Mouse (Mus musculus): Measurements from ENCODE around the gene Lmx1a. TPM values are rescaled to one million over a fixed set of nuclear protein-coding genes. Genes with fewer than 3 reads are reported as not detected.

Lmx1a gene
- polyA plus RNA-seq, 1 experiment from 2014 or later: 15.0 TPM

DNA sequence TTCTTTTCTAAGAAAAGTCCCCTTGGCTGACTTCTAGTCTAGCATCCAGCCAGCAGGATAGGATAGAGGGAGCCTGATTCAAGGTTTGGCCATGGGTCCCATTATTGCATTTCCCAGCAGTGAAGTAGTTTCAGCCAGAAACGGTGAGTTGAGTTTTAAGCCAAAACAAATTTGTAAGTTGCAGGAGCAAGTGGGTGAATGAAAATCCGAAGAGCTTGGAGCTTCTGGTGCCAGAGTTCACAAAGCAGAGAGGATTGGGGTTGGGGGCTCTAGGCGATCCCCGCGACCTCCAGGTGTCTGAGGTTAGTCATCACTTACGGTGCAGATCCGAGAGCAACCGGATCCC, 1.1 kb upstream of the Lmx1a start:
- H3K27ac ChIP-seq: peak overlapping the region; percentile 77
- peak overlapping the region; percentile 71 for H3K4me2 ChIP-seq (replicated peaks)
- H3K4me3 ChIP-seq (replicated peaks): peak overlapping the region; percentile 49
- H3K4me1 ChIP-seq (replicated peaks): peaks cover 32% of the 10 kb centered on the region
- H3K9ac ChIP-seq (replicated peaks): peak overlapping the region; percentile 68; the same call in 1 of the 2 replicates
- no peaks in the 10 kb centered on the region for H3K36me3 ChIP-seq
- ATAC-seq: no peak
- H3K27me3 ChIP-seq: peaks cover 72% of the 10 kb centered on the region
- WGBS: 1% methylated on average over 8 of the region's 8 CpGs
- peaks cover 5% of the 10 kb centered on the region; the same call in 1 of the 2 replicates for H3K9me3 ChIP-seq

DNA sequence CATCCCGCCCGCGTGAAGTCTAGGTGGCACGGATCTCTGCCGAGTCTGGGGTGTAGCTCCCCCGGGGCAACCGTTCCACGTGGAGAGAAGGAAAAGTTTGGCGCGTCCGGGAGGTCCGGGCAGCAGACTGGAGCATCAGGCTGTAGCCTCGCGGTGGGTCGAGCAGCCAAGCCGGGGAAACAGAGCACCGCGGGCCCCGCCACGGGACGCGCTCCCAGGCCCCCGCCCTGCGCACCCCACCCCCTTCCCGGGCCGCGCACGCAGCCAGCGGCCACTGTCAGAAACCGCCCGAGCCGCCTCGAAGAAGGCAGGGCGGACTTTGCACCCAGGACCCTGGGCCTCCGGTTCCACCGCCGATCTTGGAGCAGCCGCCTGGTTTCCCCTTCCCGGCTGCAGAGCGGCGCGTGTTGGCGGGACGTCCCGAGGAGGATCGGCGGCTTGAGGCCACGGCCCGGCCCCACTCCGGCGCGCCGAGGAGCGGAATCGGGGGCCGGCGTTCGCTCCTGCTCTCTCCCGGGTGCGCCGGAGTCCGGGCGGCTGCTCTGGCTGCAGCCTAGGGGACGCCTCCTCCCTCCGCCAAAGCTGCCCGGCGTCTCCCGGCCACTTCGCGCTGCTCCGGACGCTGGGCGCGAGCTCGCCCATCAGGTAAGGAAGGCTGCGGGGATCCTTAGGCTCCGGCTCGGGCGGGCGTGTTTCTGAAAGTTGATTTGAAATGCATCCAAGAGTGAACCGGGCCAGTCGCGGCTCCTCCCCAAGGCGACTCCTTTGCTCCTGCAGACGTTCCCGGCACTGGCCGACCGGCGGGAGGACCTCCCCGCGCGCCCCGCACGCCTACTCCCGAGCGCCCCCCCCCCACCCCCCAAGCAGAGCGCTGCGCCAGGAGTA, 448 bp upstream of the Lmx1a start:
- peak; percentile 66 for ATAC-seq
- WGBS: under 1% methylated on average over 92 of the region's 98 CpGs
- H3K4me1 ChIP-seq (replicated peaks): peaks cover 32% of the 10 kb centered on the region
- peaks cover 5% of the 10 kb centered on the region; the same call in 1 of the 2 replicates for H3K9me3 ChIP-seq
- H3K4me2 ChIP-seq (replicated peaks): peak overlapping the region; percentile 71
- H3K9ac ChIP-seq (replicated peaks): peak overlapping the region; percentile 68
- peaks cover 76% of the 10 kb centered on the region for H3K27me3 ChIP-seq
- peak overlapping the region; percentile 49 for H3K4me3 ChIP-seq (replicated peaks)
- H3K27ac ChIP-seq: peak overlapping the region; percentile 77
- H3K36me3 ChIP-seq: no peaks in the 10 kb centered on the region

DNA sequence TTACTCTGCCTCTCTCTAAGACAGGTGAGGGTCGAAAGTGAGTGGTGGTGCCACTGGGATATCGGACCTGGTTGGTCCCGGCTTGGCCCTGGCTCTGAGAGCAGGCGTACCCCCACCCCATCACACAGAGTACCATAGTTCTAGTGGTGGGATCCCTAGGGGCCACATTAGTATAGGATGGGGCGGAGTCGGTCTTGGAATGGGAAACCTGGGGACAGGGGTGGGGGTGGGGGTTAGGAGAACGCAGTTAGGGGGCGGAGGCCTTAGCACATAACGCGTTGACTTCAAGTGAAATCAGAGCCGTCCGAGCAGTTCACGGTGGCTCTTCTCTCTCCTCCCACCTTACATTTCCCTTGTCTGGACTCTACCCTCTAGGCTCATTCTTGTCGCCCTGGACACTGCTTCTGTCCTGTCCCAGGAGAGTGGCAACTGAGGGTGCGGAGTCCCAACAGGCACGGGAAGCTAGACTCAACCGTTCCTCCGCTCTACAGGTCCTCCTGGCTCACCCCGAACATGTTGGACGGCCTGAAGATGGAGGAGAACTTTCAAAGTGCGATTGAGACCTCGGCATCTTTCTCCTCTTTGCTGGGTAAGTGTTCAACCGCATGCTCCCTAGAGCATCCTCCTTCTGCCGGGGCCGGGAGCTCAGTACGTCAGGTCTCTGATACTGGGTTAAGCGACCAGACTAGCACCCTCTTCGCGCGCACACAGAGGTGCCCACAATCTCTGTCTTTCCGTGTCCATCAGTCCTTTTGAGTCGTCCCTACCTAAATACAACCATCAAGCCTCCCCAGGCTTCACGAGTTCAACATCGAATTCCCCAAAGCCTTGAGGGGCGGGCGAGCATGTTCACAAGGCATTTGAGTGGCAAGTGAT, 463 bp downstream of the Lmx1a start:
- Histone ChIP-seq H3K4me2 (replicated peaks) (peak overlapping the region; percentile 71), H3K9me3 (peaks cover 3% of the 10 kb centered on the region; the same call in 1 of the 2 replicates), H3K27me3 (peaks cover 85% of the 10 kb centered on the region), H3K9ac (replicated peaks) (peak overlapping the region; percentile 68), H3K4me1 (replicated peaks) (peaks cover 32% of the 10 kb centered on the region), H3K36me3 (no peaks in the 10 kb centered on the region), H3K4me3 (replicated peaks) (peak overlapping the region; percentile 49), H3K27ac (peak overlapping the region; percentile 77)
- 2% methylated on average over 36 of the region's 36 CpGs for WGBS
- peak; percentile 79 for ATAC-seq

DNA sequence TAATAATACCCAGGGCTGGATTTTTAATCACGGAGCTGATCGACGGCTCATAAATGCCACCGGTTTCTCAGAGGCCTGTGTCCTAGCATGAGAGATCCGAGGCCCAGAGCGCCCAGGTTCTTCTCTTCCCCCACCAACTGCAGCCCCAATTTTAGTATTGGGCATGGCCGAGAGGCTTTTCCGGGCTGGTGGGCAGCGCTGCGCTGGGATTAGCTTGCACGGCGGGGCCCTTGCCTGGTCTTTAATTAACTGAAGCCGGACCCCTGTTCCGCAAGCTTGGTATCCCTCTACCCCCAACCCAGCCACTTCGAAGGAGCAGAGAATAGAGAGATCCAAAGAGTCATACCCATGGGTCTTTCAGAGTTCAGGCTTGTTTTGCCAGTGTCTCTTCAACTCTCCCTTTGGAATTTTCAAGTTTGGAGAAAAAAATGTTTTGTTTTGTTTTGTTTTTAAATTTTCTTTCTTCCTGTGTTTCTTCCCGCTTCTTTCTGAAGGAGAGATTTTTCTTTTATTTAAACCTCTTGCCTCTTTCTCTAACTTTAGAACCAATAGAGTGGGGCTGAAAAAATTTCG, 1.2 kb downstream of the Lmx1a start:
- peak overlapping the region; percentile 77 for H3K27ac ChIP-seq
- H3K4me2 ChIP-seq (replicated peaks): peak overlapping the region; percentile 29; the same call in 1 of the 2 replicates
- ATAC-seq: no peak
- H3K36me3 ChIP-seq: no peaks in the 10 kb centered on the region
- WGBS: under 1% methylated on average over 17 of the region's 17 CpGs
- peak overlapping the region; percentile 68; the same call in 1 of the 2 replicates for H3K9ac ChIP-seq (replicated peaks)
- peaks cover 32% of the 10 kb centered on the region for H3K4me1 ChIP-seq (replicated peaks)
- peaks cover 92% of the 10 kb centered on the region for H3K27me3 ChIP-seq
- no peaks in the 10 kb centered on the region for H3K9me3 ChIP-seq
- H3K4me3 ChIP-seq (replicated peaks): peak overlapping the region; percentile 49

DNA sequence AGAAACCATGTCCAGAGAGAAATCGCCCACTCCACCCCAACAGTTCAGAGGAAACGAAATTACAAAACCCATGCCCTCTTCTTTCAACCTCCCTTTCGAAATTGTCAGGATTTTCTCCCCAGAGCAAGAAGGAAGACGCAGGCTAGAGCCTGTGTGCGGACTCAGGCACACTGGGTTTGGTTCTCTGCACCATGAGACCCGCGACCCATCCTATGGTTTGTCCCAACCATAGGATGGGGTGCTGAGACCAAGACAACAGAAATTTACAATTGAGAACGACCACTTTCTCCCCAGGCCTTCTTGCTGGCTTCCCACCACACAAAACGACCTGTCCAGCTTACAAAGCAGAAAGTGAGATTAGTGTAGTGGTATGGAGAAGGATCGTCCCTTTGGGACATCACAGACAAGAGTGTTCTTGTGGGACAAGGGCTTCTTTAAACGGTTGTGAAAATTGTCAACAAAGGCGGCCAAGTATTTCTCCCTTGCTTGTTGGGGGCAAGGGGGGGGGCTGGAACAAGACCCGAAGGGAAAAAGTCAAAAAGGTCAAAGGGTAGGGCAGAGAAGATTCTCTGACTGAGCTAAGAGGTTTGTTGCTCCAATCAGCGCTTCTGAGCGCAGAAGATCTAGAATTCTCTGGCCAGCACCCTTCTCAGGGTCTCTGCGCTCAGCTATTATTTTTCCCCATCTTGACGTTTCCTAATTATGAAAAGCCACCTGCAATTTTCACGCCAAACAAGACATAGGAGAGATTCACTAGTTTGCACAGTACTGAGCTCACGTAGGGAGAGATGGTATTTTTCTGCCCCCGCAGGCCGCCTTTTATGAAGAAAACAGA, 1.9 kb downstream of the Lmx1a start:
- H3K4me3 ChIP-seq (replicated peaks): peak overlapping the region; percentile 49
- H3K27ac ChIP-seq: peak overlapping the region; percentile 35; the same call in 1 of the 2 replicates
- 2% methylated on average over 21 of the region's 21 CpGs for WGBS
- ATAC-seq: no peak
- no peaks in the 10 kb centered on the region for H3K9me3 ChIP-seq
- peaks cover 32% of the 10 kb centered on the region for H3K4me1 ChIP-seq (replicated peaks)
- H3K27me3 ChIP-seq: peaks cover 95% of the 10 kb centered on the region
- peak overlapping the region; percentile 29 for H3K4me2 ChIP-seq (replicated peaks)
- peak overlapping the region; percentile 37 for H3K9ac ChIP-seq (replicated peaks)
- no peaks in the 10 kb centered on the region for H3K36me3 ChIP-seq

DNA sequence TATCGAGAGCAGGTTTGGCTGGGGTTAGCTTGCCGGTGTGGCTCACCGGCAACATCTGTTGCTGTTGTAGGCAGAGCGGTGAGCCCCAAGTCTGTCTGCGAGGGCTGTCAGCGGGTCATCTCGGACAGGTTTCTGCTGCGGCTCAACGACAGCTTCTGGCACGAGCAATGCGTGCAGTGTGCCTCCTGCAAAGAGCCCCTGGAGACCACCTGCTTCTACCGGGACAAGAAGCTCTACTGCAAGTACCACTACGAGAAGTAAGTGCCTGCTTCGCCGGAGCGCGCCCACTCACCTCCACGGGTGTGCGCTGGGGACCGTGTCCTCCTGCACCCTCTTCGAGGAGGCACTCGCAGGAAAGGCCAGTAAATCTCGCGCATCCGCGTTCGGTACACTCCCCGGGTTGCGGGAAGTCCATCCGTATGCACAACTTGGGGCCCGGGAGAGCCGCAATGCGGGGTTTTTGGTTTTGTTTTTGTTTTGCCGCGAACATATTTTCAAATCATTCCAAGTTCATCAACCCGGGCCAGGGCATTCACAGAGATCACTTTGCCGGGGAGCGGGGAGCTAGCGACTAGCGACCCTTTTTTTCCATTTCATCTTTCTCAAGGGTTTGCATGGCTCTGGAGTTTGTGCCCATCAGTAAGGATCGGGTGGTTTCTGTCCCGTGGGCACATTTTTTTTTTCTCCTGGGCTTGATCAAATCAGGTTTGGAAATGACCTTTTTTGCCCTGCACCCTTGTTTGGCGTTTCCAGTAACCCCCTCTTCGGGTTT, 3.1 kb downstream of the Lmx1a start:
- no peaks in the 10 kb centered on the region for H3K36me3 ChIP-seq
- no peaks in the 10 kb centered on the region for H3K9me3 ChIP-seq
- peak overlapping the region; percentile 40 for H3K4me2 ChIP-seq (replicated peaks)
- under 1% methylated on average over 44 of the region's 44 CpGs for WGBS
- ATAC-seq: no peak
- peaks cover 32% of the 10 kb centered on the region for H3K4me1 ChIP-seq (replicated peaks)
- H3K9ac ChIP-seq (replicated peaks): peak overlapping the region; percentile 61
- H3K4me3 ChIP-seq (replicated peaks): peak overlapping the region; percentile 49
- peaks cover 95% of the 10 kb centered on the region for H3K27me3 ChIP-seq
- H3K27ac ChIP-seq: peak overlapping the region; percentile 67

DNA sequence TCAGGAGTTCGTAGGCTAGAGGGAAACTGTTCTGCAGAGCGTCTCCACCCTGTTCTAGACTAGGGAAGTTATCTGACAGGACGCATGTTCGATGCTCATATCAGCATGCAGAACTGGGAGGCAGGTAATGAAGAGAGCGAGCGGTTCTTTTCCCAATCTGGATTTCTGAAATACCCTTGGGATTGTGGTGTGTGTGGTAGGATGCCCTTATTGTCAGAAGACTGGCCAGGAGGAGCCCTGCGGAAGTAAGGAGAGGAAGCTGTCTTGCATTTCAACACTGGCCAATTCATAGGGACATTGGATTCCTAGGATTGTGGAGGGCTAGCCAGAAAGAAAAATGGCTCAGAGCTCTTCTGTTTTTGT, 3.6 kb downstream of the Lmx1a start:
- Histone ChIP-seq H3K4me3 (replicated peaks) (peak overlapping the region; percentile 49), H3K27ac (peak overlapping the region; percentile 67), H3K36me3 (no peaks in the 10 kb centered on the region), H3K9me3 (no peaks in the 10 kb centered on the region), H3K4me2 (replicated peaks) (peak overlapping the region; percentile 40), H3K27me3 (peaks cover 91% of the 10 kb centered on the region), H3K9ac (replicated peaks) (peak overlapping the region; percentile 61), H3K4me1 (replicated peaks) (peaks cover 32% of the 10 kb centered on the region)
- under 1% methylated on average over 7 of the region's 7 CpGs for WGBS
- no peak for ATAC-seq

DNA sequence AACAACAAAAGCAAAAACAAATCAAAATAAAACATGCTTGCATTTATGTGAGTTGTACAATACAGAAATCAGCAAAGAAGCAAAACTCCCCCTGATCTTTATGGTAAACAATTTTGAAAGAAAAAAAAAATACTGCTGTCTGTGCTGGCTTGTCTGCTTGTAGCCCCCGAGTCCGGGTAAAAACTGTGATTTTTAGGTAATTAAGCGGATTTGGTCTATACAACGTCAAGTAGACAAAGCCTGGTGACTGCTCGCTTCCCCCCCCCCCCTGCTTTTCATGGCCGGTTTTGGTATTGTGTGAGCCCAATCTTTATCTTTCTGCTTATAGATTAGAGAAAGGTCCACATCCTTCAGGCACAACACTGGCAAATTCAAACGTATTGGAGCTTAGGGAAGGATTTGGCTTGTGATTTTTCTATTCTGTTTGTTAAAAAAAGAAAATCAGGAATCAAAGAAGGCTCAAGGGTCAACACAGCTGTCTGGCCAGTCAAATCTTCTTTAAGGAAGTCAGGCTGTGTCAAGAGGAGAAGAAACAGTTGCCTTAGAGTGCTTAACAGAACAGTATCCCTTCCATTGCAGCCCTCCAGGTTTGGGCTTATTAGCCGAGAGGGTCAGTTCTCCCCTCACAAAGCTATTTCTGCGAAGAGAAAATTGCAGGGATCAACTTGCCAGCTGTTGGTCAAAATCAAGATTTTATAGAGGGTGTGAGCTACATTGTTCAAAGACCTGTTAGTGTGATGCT, 4.6 kb downstream of the Lmx1a start:
- H3K9me3 ChIP-seq: no peaks in the 10 kb centered on the region
- WGBS: 1% methylated on average over 9 of the region's 9 CpGs
- H3K27me3 ChIP-seq: peaks cover 91% of the 10 kb centered on the region
- H3K4me2 ChIP-seq (replicated peaks): peak overlapping the region; percentile 40; the same call in 1 of the 2 replicates
- no peaks in the 10 kb centered on the region for H3K36me3 ChIP-seq
- H3K4me1 ChIP-seq (replicated peaks): peaks cover 26% of the 10 kb centered on the region
- peak overlapping the region; percentile 23; the same call in 1 of the 2 replicates for H3K9ac ChIP-seq (replicated peaks)
- ATAC-seq: no peak
- peak overlapping the region; percentile 6 for H3K4me3 ChIP-seq (replicated peaks)
- H3K27ac ChIP-seq: peak overlapping the region; percentile 35

DNA sequence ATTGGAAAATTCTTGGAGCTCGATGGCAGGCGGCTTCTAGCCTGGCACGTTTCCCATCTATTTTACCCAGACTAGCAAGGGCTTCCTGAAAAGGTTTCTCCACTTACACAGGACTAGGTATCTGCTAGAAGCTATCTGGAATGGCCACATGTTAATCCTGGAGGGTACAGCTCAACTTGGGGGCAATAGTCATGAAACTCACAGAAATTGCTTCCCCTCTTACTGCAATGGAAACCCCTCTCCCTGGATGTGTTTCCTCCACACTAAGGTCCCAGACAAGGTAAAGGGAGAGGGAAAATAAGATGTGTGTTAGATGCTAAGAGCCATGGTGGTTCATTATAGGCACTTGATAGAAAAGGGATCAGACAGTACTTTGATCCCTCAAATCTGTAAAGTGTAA, 5.7 kb downstream of the Lmx1a start:
- H3K4me3 ChIP-seq (replicated peaks): no peak overlapping the region
- H3K9ac ChIP-seq (replicated peaks): no peak overlapping the region
- no peaks in the 10 kb centered on the region for H3K36me3 ChIP-seq
- H3K4me1 ChIP-seq (replicated peaks): peaks cover 20% of the 10 kb centered on the region
- no peak for ATAC-seq
- H3K9me3 ChIP-seq: no peaks in the 10 kb centered on the region
- H3K27ac ChIP-seq: no peak overlapping the region
- H3K4me2 ChIP-seq (replicated peaks): peak overlapping the region; percentile 15
- peaks cover 91% of the 10 kb centered on the region for H3K27me3 ChIP-seq
- 9% methylated on average over 3 of the region's 3 CpGs for WGBS

DNA sequence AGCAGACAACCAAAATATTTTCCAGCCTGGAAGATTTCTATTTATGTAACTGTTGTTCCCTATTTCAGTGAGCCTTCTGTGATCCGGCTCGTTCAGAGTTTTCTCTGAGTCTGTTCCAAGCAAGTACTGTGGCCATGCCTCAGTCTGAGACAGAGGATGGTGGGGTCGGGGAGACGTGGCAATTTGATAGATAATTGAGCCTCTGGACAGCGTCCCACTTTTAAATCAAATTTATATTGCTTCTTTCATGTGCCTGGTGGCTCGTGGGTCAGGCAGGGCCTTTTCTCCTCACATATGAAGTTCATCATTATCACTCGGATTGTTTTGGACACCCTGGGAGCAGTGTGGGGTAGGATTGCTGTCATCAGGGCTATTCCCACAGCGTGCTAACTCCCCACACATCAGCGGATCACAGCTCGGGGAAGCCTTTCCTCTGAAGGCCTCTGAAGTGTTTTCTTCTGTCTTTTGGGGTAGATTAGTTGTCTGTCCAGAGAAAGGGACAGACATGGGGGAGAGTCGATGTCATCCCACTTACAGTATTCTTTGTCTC, 6.9 kb downstream of the Lmx1a start:
- 37% methylated on average over 11 of the region's 11 CpGs for WGBS
- peak overlapping the region; percentile 14 for H3K4me2 ChIP-seq (replicated peaks)
- peaks cover 90% of the 10 kb centered on the region for H3K27me3 ChIP-seq
- no peak overlapping the region for H3K4me3 ChIP-seq (replicated peaks)
- peak overlapping the region; percentile 30; the same call in 1 of the 2 replicates for H3K27ac ChIP-seq
- H3K36me3 ChIP-seq: no peaks in the 10 kb centered on the region
- H3K4me1 ChIP-seq (replicated peaks): peaks cover 22% of the 10 kb centered on the region
- H3K9ac ChIP-seq (replicated peaks): no peak overlapping the region
- ATAC-seq: no peak
- no peaks in the 10 kb centered on the region for H3K9me3 ChIP-seq
